In genomic region chr5:4496132-4496906, GRCm38 (mm10) we compare ENCODE assay signal across 8 mouse cellular contexts.
DNase-seq lines count a peak whose midpoint lies in the region; ATAC-seq lines count a peak whose summit lies in the region.

No protein-coding gene starts in this region.

- H3K36me3 ChIP-seq in midbrain, embryonic 12.5 days = no peaks in the 10 kb centered on the region

- H3K27ac ChIP-seq in midbrain, embryonic 12.5 days (replicated peaks) = no peak overlapping the region

- peak; percentile 91 to 94 for DNase-seq in adrenal gland, adult (ENCODE audit: inconsistent age in 2 of 2, low spot score in 1 of 2)
- DNase-seq in cerebellum, adult 11-12 months = peak; percentile 97
- peak; percentile 42 to 61 for DNase-seq in frontal cortex, postnatal 10 days (ENCODE audit: low spot score in 2 of 2)
- DNase-seq in heart, postnatal 4 days = peak; percentile 42
- peak; percentile 51 to 57 for DNase-seq in layer of hippocampus, postnatal 36 days
- DNase-seq in urinary bladder, postnatal 14 days (ENCODE audit: low spot score) = peak; percentile 54
- DNase-seq in c-Kit-positive CD71-positive TER-119-positive erythroid progenitor cells, embryonic 14.5 days (ENCODE audit: low spot score) = no peak

- H3K4me3 ChIP-seq in midbrain, embryonic 12.5 days = no peak overlapping the region

- H3K9me3 ChIP-seq in midbrain, embryonic 12.5 days = no peaks in the 10 kb centered on the region

- H3K27me3 ChIP-seq in midbrain, embryonic 12.5 days = peaks cover 16% of the 10 kb centered on the region

- no peak overlapping the region for H3K9ac ChIP-seq in midbrain, embryonic 12.5 days (replicated peaks)

- peak overlapping the region; percentile 28 for H3K4me2 ChIP-seq in midbrain, embryonic 12.5 days (replicated peaks)

- peaks cover 35% of the 10 kb centered on the region for H3K4me1 ChIP-seq in midbrain, embryonic 12.5 days

- 15% methylated on average over 20 of the region's 20 CpGs for WGBS in midbrain, embryonic 12.5 days

- ATAC-seq in midbrain, embryonic 12.5 days (ENCODE audit: low FRiP score, low read depth) = peak; percentile 61; the same call in 1 of the 2 replicates
